Mouse (Mus musculus): ENCODE measurements at regions not wholly inside any gene's neighbourhood (a gene's known extent, or its start where the extent isn't known, plus 50 kb on each side); places are given as distances from the start of the nearest gene placed in this dataset.

- no peaks in the 10 kb centered on the region for H3K4me1 ChIP-seq
- no peak overlapping the region for H3K9ac ChIP-seq
- no peaks in the 10 kb centered on the region for H3K9me3 ChIP-seq (replicated peaks)
- no peak overlapping the region for H3K4me2 ChIP-seq (replicated peaks)
- H3K36me3 ChIP-seq: no peaks in the 10 kb centered on the region
- no peak for ATAC-seq (ENCODE audit: insufficient number of reproducible peaks, low FRiP score, low TSS enrichment, low read depth)
- no peaks in the 10 kb centered on the region for H3K27me3 ChIP-seq
- H3K27ac ChIP-seq (replicated peaks): no peak overlapping the region
- 82% methylated on average over 4 of the region's 4 CpGs for WGBS
- no peak overlapping the region for H3K4me3 ChIP-seq (replicated peaks)
Observed at GRCm38 (mm10) chr7:95460889-95461288, 710.2 kb upstream of the Tenm4 start.

- Histone ChIP-seq H3K27me3 (no peaks in the 10 kb centered on the region), H3K4me3 (replicated peaks) (no peak overlapping the region), H3K36me3 (no peaks in the 10 kb centered on the region), H3K27ac (replicated peaks) (no peak overlapping the region), H3K9me3 (replicated peaks) (no peaks in the 10 kb centered on the region), H3K9ac (no peak overlapping the region), H3K4me2 (replicated peaks) (no peak overlapping the region), H3K4me1 (no peaks in the 10 kb centered on the region)
- 81% methylated on average over 4 of the region's 4 CpGs for WGBS
- ATAC-seq (ENCODE audit: insufficient number of reproducible peaks, low FRiP score, low TSS enrichment, low read depth): no peak
Observed at GRCm38 (mm10) chr7:95465506-95465905, 705.5 kb upstream of the Tenm4 start.

DNA sequence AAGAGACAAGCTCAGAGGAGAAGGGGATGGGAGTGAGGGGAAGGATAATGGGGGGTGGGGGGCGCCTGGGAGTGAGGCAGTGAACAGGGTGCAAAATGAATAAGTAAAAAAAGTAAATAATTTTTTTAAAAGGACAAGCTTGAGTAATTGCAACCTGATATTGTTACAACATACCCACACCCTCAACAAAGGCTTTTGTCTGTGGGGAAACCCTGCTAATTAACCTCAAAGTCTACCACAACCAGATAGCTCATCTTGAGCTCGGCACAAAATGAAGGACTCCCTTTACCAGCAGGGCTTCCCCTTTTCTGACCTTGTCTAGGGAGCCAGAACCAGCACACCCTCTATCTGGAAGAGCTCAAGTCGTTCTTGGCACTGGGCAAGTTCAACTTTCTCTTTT, 704.0 kb upstream of the Tenm4 start:
- Histone ChIP-seq H3K27me3 (no peaks in the 10 kb centered on the region), H3K36me3 (no peaks in the 10 kb centered on the region), H3K4me3 (replicated peaks) (no peak overlapping the region), H3K9me3 (replicated peaks) (no peaks in the 10 kb centered on the region), H3K4me1 (no peaks in the 10 kb centered on the region), H3K4me2 (replicated peaks) (no peak overlapping the region), H3K9ac (no peak overlapping the region), H3K27ac (replicated peaks) (no peak overlapping the region)
- 35% methylated on average over 3 of the region's 3 CpGs for WGBS
- ATAC-seq (ENCODE audit: insufficient number of reproducible peaks, low FRiP score, low TSS enrichment, low read depth): no peak

DNA sequence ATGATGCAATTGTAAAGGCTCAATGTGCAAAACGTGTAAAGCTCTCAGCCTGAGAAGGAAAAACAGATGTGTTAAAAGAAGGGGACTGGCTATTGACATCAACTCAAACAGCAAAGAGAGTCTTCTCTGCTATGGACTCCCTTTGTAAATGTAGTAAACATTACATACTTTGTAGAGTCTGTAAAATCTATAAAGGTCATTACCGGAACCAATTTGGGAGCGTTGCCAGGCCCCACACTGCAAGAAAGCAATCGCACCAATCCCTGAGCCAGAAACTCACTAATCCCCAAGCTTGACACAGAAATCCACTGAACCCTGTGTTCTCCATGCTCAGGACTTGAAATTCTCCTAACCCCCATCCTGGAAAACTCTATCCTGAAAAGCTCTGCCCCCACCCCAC, 697.2 kb upstream of the Tenm4 start:
- no peak for ATAC-seq (ENCODE audit: insufficient number of reproducible peaks, low FRiP score, low TSS enrichment, low read depth)
- Histone ChIP-seq H3K4me1 (no peaks in the 10 kb centered on the region), H3K27ac (replicated peaks) (no peak overlapping the region), H3K4me3 (replicated peaks) (no peak overlapping the region), H3K36me3 (no peaks in the 10 kb centered on the region), H3K27me3 (no peaks in the 10 kb centered on the region), H3K9me3 (replicated peaks) (no peaks in the 10 kb centered on the region), H3K9ac (no peak overlapping the region), H3K4me2 (replicated peaks) (no peak overlapping the region)
- WGBS: 56% methylated on average over 4 of the region's 4 CpGs

DNA sequence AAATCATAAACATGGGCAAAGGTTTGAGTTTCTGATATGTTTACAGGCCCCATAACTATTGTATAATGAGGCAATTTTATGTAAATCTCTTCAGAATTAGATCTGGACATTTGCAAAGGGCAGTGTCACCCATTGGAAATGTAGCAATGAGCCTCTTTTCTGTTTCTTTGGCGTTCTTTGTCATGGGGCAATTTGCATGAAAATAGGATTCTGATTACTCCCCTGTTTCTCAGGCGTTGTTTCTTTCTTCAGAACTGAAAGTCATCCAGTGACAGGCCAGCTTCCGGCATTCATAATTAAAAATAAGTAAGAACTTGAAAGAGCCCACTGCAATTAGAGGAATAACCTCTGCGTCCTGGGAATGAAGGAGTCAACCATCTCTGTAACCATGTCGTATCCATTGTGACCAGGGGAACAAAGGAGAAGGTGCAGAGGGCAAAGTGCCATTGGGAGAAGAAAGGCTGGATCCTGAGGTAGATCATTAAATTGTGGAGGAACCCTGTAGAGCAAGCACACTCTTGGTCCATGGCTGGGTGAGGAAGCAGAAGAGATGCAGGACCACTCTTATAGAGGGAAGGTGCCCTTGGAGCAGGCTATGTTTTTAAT, 690.8 kb upstream of the Tenm4 start:
- no peak for ATAC-seq (ENCODE audit: insufficient number of reproducible peaks, low FRiP score, low TSS enrichment, low read depth)
- Histone ChIP-seq H3K4me2 (replicated peaks) (no peak overlapping the region), H3K9ac (no peak overlapping the region), H3K36me3 (no peaks in the 10 kb centered on the region), H3K9me3 (replicated peaks) (no peaks in the 10 kb centered on the region), H3K27me3 (no peaks in the 10 kb centered on the region), H3K4me3 (replicated peaks) (no peak overlapping the region), H3K27ac (replicated peaks) (no peak overlapping the region), H3K4me1 (no peaks in the 10 kb centered on the region)
- 47% methylated on average over 5 of the region's 5 CpGs for WGBS

GRCm38 (mm10) chr7:95489666-95490065, 681.4 kb upstream of the Tenm4 start:
- WGBS: 10% methylated on average over 4 of the region's 4 CpGs
- no peak overlapping the region for H3K4me3 ChIP-seq (replicated peaks)
- ATAC-seq (ENCODE audit: insufficient number of reproducible peaks, low FRiP score, low TSS enrichment, low read depth): no peak
- no peak overlapping the region for H3K9ac ChIP-seq
- H3K9me3 ChIP-seq (replicated peaks): no peaks in the 10 kb centered on the region
- H3K27me3 ChIP-seq: no peaks in the 10 kb centered on the region
- no peaks in the 10 kb centered on the region for H3K36me3 ChIP-seq
- no peak overlapping the region for H3K4me2 ChIP-seq (replicated peaks)
- no peak overlapping the region for H3K27ac ChIP-seq (replicated peaks)
- H3K4me1 ChIP-seq: no peaks in the 10 kb centered on the region

DNA sequence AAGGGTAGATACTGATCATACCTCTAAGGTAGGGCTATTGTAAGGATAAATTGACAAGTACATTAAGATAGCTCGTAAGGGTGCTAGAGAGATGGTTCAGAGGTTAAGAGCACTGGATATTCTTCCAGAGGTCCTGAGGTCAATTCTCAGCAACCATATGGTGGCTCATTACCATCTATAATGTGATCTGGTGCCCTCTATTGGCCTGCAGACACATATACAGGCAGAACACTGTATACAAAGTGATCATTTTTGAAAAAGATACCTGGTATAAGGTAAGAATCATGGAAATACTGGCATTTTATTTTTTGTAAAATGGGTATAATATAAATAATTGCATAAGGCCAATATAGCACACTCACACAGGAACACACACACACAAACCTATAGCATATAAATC, 676.3 kb upstream of the Tenm4 start:
- WGBS: 63% methylated on average over 1 of the region's 1 CpGs
- no peak for ATAC-seq (ENCODE audit: insufficient number of reproducible peaks, low FRiP score, low TSS enrichment, low read depth)
- H3K27ac ChIP-seq (replicated peaks): no peak overlapping the region
- no peak overlapping the region for H3K4me2 ChIP-seq (replicated peaks)
- no peaks in the 10 kb centered on the region for H3K36me3 ChIP-seq
- no peak overlapping the region for H3K9ac ChIP-seq
- H3K9me3 ChIP-seq (replicated peaks): no peaks in the 10 kb centered on the region
- H3K27me3 ChIP-seq: no peaks in the 10 kb centered on the region
- no peaks in the 10 kb centered on the region for H3K4me1 ChIP-seq
- H3K4me3 ChIP-seq (replicated peaks): no peak overlapping the region

- 17% methylated on average over 6 of the region's 6 CpGs for WGBS
- no peak for ATAC-seq (ENCODE audit: insufficient number of reproducible peaks, low FRiP score, low TSS enrichment, low read depth)
- H3K27ac ChIP-seq (replicated peaks): no peak overlapping the region
- no peaks in the 10 kb centered on the region for H3K27me3 ChIP-seq
- no peaks in the 10 kb centered on the region for H3K9me3 ChIP-seq (replicated peaks)
- no peak overlapping the region for H3K9ac ChIP-seq
- no peak overlapping the region for H3K4me3 ChIP-seq (replicated peaks)
- H3K4me2 ChIP-seq (replicated peaks): no peak overlapping the region
- H3K36me3 ChIP-seq: no peaks in the 10 kb centered on the region
- H3K4me1 ChIP-seq: no peaks in the 10 kb centered on the region
Observed at GRCm38 (mm10) chr7:95502959-95503358, 668.1 kb upstream of the Tenm4 start.

DNA sequence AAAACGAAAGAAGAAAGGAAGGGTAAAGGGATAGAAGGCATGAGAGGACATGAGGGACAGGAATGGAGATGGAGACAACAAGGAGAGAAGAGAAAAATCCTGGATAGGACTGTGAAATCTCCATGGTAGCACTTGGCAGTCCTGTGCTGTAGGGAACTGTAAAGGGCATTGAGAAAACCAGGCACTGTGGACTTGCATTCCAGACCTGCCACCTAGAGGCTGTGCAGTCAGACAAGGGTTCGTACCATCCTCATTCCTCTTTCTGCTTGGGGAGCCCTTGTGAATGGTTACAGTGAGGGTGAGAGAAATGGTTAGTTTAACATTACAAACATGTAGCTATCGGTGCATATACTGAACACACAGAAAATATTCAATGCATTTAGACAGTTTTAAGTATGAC, 623.8 kb upstream of the Tenm4 start:
- no peaks in the 10 kb centered on the region for H3K36me3 ChIP-seq
- H3K4me1 ChIP-seq: no peaks in the 10 kb centered on the region
- H3K4me2 ChIP-seq (replicated peaks): no peak overlapping the region
- H3K9ac ChIP-seq: no peak overlapping the region
- no peaks in the 10 kb centered on the region for H3K27me3 ChIP-seq
- no peak for ATAC-seq (ENCODE audit: insufficient number of reproducible peaks, low FRiP score, low TSS enrichment, low read depth)
- H3K9me3 ChIP-seq (replicated peaks): no peaks in the 10 kb centered on the region
- no peak overlapping the region for H3K4me3 ChIP-seq (replicated peaks)
- WGBS: 75% methylated on average over 3 of the region's 3 CpGs
- H3K27ac ChIP-seq (replicated peaks): no peak overlapping the region

GRCm38 (mm10) chr7:95550099-95550498, 620.9 kb upstream of the Tenm4 start:
- Histone ChIP-seq H3K4me3 (replicated peaks) (no peak overlapping the region), H3K4me1 (no peaks in the 10 kb centered on the region), H3K27me3 (no peaks in the 10 kb centered on the region), H3K36me3 (no peaks in the 10 kb centered on the region), H3K9ac (no peak overlapping the region), H3K9me3 (replicated peaks) (no peaks in the 10 kb centered on the region), H3K27ac (replicated peaks) (no peak overlapping the region), H3K4me2 (replicated peaks) (no peak overlapping the region)
- WGBS: 63% methylated on average over 3 of the region's 3 CpGs
- no peak for ATAC-seq (ENCODE audit: insufficient number of reproducible peaks, low FRiP score, low TSS enrichment, low read depth)

DNA sequence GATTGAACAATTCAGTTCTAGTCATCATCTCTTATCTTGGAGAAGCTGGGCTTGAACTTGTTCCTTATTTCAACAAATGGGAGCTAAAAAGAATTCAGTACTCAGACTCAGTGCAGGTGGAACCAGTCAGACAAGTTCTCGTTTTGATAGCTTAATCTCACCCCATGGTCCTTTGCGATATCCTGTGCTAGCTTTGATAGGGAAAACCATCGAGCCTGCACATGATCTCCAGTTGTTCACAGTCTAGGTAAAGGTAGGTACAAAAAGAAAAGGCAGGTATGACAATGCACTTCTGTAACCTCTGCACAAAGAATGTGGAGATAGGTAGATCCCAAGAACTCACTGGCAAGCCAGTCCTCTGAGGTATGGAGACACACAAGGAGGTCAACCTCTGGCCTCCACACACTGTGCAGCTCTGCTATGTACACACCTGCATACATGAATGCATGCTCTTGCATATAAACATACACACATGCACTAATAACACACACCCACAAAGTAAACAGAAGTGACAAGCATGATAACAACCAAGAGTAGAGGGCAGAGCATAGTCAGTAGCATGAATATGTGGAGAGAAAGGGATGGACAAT, 619.2 kb upstream of the Tenm4 start:
- no peak overlapping the region for H3K9ac ChIP-seq
- H3K4me1 ChIP-seq: no peaks in the 10 kb centered on the region
- H3K4me3 ChIP-seq (replicated peaks): no peak overlapping the region
- no peak overlapping the region for H3K4me2 ChIP-seq (replicated peaks)
- no peaks in the 10 kb centered on the region for H3K27me3 ChIP-seq
- WGBS: 61% methylated on average over 3 of the region's 3 CpGs
- no peak for ATAC-seq (ENCODE audit: insufficient number of reproducible peaks, low FRiP score, low TSS enrichment, low read depth)
- no peak overlapping the region for H3K27ac ChIP-seq (replicated peaks)
- no peaks in the 10 kb centered on the region for H3K36me3 ChIP-seq
- H3K9me3 ChIP-seq (replicated peaks): no peaks in the 10 kb centered on the region

- H3K4me1 ChIP-seq: no peaks in the 10 kb centered on the region
- H3K4me2 ChIP-seq (replicated peaks): no peak overlapping the region
- ATAC-seq (ENCODE audit: insufficient number of reproducible peaks, low FRiP score, low TSS enrichment, low read depth): no peak
- H3K27me3 ChIP-seq: no peaks in the 10 kb centered on the region
- H3K27ac ChIP-seq (replicated peaks): no peak overlapping the region
- no peaks in the 10 kb centered on the region for H3K36me3 ChIP-seq
- WGBS: 34% methylated on average over 2 of the region's 2 CpGs
- no peak overlapping the region for H3K4me3 ChIP-seq (replicated peaks)
- no peak overlapping the region for H3K9ac ChIP-seq
- no peaks in the 10 kb centered on the region for H3K9me3 ChIP-seq (replicated peaks)
Observed at GRCm38 (mm10) chr7:95558589-95558988, 612.5 kb upstream of the Tenm4 start.

Measured in embryonic facial prominence, embryonic 15.5 days (tissue).